Mouse (Mus musculus) midbrain, postnatal 0 days (tissue): ENCODE measurements at regions not wholly inside any gene's neighbourhood (a gene's known extent, or its start where the extent isn't known, plus 50 kb on each side); places are given as distances from the start of the nearest gene placed in this dataset.

ENCODE experiments used
- ATAC-seq: fragments of 200-750 bp; cut with Nextera tagmentation; 2 replicates; pipeline ENCODE4 v1.8.0; 2017; ENCODE audit warnings: moderate number of reproducible peaks, mild to moderate bottlenecking, moderate TSS enrichment, moderate library complexity; ENCODE audit not compliant: low FRiP score
- DNase-seq: peaks from one replicate; pipeline ENCODE4 v3.0.0-alpha.2; 2015; ENCODE audit warnings: low spot score
- H3K27ac ChIP-seq: fragments of 300-500 bp; sonication (generic); 2 replicates; pipeline ENCODE4 v1.5.1; 2014; ENCODE audit warnings: low read depth, mild to moderate bottlenecking, low read length, mixed read lengths
- H3K27me3 ChIP-seq: fragments of 300-500 bp; sonication (generic); 2 replicates; pipeline ENCODE4 v1.6.1; 2014; ENCODE audit warnings: low read length, control low read depth, mixed read lengths; ENCODE audit not compliant: insufficient read depth
- H3K36me3 ChIP-seq: fragments of 300-500 bp; sonication (generic); 2 replicates; pipeline ENCODE4 v1.6.1; 2014; ENCODE audit warnings: low read length, control low read depth, mixed read lengths; ENCODE audit not compliant: insufficient read depth
- H3K4me1 ChIP-seq: fragments of 300-500 bp; sonication (generic); 2 replicates; pipeline ENCODE4 v1.6.1; 2014; ENCODE audit warnings: mild to moderate bottlenecking, control low read depth, antibody characterized with exemption, low read length, mixed read lengths; ENCODE audit not compliant: insufficient read depth
- H3K4me2 ChIP-seq: fragments of 300-500 bp; sonication (generic); 2 replicates; pipeline ENCODE4 v1.6.1; 2014; ENCODE audit warnings: low read depth, mild to moderate bottlenecking, low read length, mixed read lengths; ENCODE audit not compliant: poor library complexity, severe bottlenecking
- H3K4me3 ChIP-seq: fragments of 300-500 bp; sonication (generic); 2 replicates; pipeline ENCODE4 v1.5.1; 2014; ENCODE audit warnings: low read depth, mild to moderate bottlenecking, low read length, moderate library complexity
- H3K9ac ChIP-seq: fragments of 300-500 bp; sonication (generic); replicated peaks from 2 replicates; pipeline ENCODE4 v1.6.1; 2014; ENCODE audit warnings: mild to moderate bottlenecking, low read length, moderate library complexity, mixed read lengths; ENCODE audit not compliant: poor library complexity, severe bottlenecking
- H3K9me3 ChIP-seq: fragments of 300-500 bp; sonication (generic); 2 replicates; pipeline ENCODE4 v1.6.1; 2016; ENCODE audit warnings: low read length, control low read depth
- CTCF ChIP-seq: IDR thresholded peaks from 2 replicates; pipeline ENCODE4 v1.5.1; 2016; ENCODE audit warnings: antibody characterized with exemption, mild to moderate bottlenecking
- WGBS: fragments of 180-500 bp; shearing (Covaris S2); extraction: QIAGEN DNeasy Blood & Tissue Kit; methylation state at CpG from one replicate; pipeline ENCODE4 v1.1.7; 2014; 5-methylcytosine and 5-hydroxymethylcytosine counted together

DNA sequence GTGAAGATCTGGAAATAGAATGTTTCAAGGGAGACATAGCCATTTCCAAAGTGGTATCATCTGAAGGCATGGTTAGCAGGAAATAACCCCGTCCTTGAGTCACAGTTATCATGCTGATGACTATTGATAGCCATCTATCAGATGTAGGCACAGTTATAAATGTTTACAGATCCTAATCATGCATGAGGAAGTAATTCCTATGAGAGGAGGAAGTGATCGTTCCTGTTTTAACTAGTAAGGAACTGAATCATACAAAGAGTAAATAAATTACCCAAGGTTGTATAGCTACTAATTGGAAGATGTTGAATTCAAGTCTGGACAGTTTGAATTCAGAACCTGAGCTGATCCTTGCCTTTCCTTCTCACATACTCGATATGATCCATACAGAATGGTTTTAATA lies 450.7 kb upstream of the Cwc22 start:
- Histone ChIP-seq H3K4me1 (no peaks in the 10 kb centered on the region), H3K4me3 (no peak overlapping the region), H3K4me2 (no peak overlapping the region), H3K9me3 (no peaks in the 10 kb centered on the region), H3K27me3 (no peaks in the 10 kb centered on the region), H3K36me3 (no peaks in the 10 kb centered on the region), H3K9ac (no peak overlapping the region), H3K27ac (no peak overlapping the region)
- WGBS: 89% methylated on average over 3 of the region's 3 CpGs
- TF ChIP-seq CTCF: no peak
- ATAC-seq: no peak
- no peak for DNase-seq

DNA sequence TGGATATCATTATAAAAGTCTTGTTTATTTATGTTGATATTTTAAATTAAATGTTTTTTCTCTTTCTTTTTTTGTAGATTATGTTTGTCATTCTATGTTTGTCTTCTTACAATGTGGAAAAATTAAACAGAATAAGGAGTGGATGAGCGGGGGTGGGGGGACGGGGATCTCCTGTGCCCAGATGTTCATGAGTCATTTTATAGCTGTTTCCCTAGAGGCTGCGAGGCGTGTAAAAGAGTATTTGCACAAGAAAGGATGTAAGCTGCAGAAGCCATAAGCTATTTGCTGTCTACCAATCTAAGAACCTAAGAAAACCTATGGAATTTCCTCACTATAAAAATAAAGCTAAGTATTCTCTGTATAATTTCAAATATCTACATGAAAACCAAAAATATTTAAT lies 446.9 kb upstream of the Cwc22 start:
- 64% methylated on average over 4 of the region's 4 CpGs for WGBS

DNA sequence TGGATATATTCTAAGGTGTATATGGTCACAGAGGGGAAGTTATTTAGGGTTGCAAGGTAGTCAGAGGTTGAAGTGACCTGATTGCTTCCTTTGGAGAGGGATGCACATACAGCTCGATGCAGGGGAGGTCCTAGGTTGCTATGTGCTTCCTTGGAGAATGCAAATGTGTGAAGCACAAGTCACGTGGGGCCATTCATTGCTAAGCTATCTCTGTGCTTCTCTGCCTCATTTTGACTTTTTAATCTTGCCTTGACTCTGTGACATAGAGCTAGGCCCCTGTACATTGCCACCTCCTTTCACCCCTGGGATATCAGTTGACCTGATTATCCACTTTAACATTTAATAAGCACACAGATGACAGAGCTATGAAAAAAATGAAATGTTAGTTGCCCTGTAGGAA lies 446.2 kb upstream of the Cwc22 start:
- Histone ChIP-seq H3K4me1 (no peaks in the 10 kb centered on the region), H3K4me2 (no peak overlapping the region), H3K9me3 (no peaks in the 10 kb centered on the region), H3K27me3 (no peaks in the 10 kb centered on the region), H3K9ac (no peak overlapping the region), H3K4me3 (no peak overlapping the region), H3K36me3 (no peaks in the 10 kb centered on the region), H3K27ac (no peak overlapping the region)
- DNase-seq (no peak), ATAC-seq (no peak)
- WGBS: 40% methylated on average over 2 of the region's 2 CpGs
- no peak for TF ChIP-seq CTCF

More for the DNA sequence above, 446.9 kb upstream of the Cwc22 start:
- ATAC-seq (no peak), DNase-seq (no peak)
- Histone ChIP-seq H3K9me3 (no peaks in the 10 kb centered on the region), H3K27ac (no peak overlapping the region), H3K9ac (no peak overlapping the region), H3K27me3 (no peaks in the 10 kb centered on the region), H3K4me3 (no peak overlapping the region), H3K4me2 (no peak overlapping the region), H3K36me3 (no peaks in the 10 kb centered on the region), H3K4me1 (no peaks in the 10 kb centered on the region)
- no peak for TF ChIP-seq CTCF

DNA sequence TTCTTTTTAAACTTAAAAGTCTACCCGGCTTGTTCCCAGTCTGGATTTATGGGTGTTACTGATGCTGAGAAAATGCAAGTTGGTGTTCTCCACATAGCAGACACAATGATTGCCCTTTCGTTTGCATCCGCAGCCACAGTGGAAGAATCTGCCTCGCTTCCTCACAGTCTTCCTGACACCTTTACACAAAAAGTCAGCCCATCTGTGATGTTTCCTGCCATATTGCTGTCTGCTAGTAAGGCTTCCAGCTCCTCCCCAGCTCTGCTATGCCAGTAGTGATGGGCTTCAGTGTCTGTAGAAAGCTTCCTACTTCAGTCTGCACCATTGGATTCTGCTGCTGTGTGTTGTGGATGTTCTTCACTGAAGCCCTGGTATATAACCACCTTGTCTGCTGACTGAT lies 441.8 kb upstream of the Cwc22 start:
- Histone ChIP-seq H3K4me1 (no peaks in the 10 kb centered on the region), H3K36me3 (no peaks in the 10 kb centered on the region), H3K9ac (no peak overlapping the region), H3K27ac (no peak overlapping the region), H3K4me3 (no peak overlapping the region), H3K27me3 (no peaks in the 10 kb centered on the region), H3K4me2 (no peak overlapping the region), H3K9me3 (no peaks in the 10 kb centered on the region)
- DNase-seq: no peak
- 90% methylated on average over 4 of the region's 4 CpGs for WGBS
- ATAC-seq: 0 out of 2 replicates have a peak, but pooled peaks have one; percentile 27
- no peak for TF ChIP-seq CTCF

DNA sequence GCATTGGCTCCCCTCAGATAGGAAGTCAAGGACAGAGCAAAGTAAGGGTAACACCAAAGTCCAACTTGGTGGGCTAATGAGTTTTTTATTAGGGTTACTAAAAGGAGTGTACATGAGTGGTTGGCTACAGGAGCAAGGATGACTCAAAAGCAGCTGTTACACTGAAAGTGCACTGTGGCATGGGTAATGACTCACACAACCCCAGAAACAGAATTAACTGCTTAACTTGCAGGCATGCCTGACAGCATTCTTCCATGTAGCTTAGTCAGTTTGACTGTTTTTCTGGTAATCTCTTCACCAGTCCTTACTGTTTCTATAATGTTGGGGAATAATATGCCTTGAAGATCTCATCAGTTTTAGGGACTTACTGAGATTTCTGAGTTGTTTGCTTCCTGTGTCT lies 435.1 kb upstream of the Cwc22 start:
- no peaks in the 10 kb centered on the region for H3K4me1 ChIP-seq
- H3K9ac ChIP-seq: no peak overlapping the region

DNA sequence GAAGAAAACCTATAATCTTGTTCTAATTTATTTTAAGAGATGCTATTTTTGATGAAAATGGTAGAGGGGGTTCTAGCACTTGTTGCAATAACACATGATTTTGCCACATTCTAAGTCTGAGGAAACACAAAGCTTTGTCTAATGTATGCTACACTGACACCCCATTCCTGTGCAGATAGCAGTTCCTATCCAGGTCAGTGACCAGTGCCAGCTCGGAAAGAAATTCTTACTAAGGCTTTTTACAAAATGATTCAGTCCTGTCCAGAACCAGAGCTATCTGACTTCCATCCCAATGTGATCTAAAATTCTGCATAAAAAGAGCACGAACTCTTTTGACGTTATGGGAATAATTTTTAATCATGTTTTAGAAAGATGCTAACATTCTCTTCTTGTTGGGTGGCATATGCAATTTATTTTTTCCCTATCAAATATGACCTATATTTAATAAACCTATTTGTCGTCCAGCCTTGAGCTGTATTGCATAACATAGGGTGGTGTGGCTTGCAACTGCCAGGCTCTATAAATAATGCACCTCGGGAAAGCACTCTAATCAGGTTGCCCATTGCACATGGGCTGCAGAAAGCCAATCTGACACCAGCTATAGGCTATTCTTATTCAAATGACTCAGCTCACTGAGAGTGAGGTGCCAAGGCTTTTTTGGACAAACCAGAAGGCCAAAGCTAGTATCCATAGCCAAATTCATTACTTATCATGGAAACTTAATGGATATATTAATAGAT lies 385.7 kb upstream of the Cwc22 start:
- Histone ChIP-seq H3K27ac (no peak overlapping the region), H3K27me3 (no peaks in the 10 kb centered on the region), H3K4me2 (no peak overlapping the region), H3K9me3 (no peaks in the 10 kb centered on the region), H3K4me3 (no peak overlapping the region), H3K4me1 (no peaks in the 10 kb centered on the region), H3K9ac (no peak overlapping the region), H3K36me3 (no peaks in the 10 kb centered on the region)
- ATAC-seq (no peak), DNase-seq (no peak)
- no peak for TF ChIP-seq CTCF
- 68% methylated on average over 5 of the region's 5 CpGs for WGBS

More for the DNA sequence above, 435.1 kb upstream of the Cwc22 start:
- DNase-seq (no peak), ATAC-seq (no peak)
- TF ChIP-seq CTCF: no peak
- no peaks in the 10 kb centered on the region for H3K9me3 ChIP-seq
- no peak overlapping the region for H3K27ac ChIP-seq
- H3K36me3 ChIP-seq: no peaks in the 10 kb centered on the region
- no peak overlapping the region for H3K4me2 ChIP-seq
- no peaks in the 10 kb centered on the region for H3K27me3 ChIP-seq
- no peak overlapping the region for H3K4me3 ChIP-seq
